Mouse (Mus musculus) heart, postnatal 14 days (tissue): ENCODE results near the gene Stk40. TPM values are rescaled to one million over a fixed set of nuclear protein-coding genes. Genes with fewer than 3 reads are reported as not detected.
A peak's percentile ranks its signal among the peaks of the same experiment; 100 is the strongest.

Experiments
- DNase-seq, 2 experiments: peaks; one replicate each; pipeline ENCODE4 v3.0.0; 2021 to 2022
- intact Hi-C: fragments of 180-260 bp; cut with DNase I; formaldehyde crosslinking; loops from one replicate; pipeline ENCODE4 v1.15.1; 2025
- total RNA-seq, 2 experiments: library from RNA; stranded (reverse); gene quantifications; 2 replicates each; pipeline ENCODE4 v1.2.3; 2021

The Stk40 gene
- total RNA-seq, 2 experiments from 2014 or later = 28.0 to 29.5 TPM

GRCm38 (mm10) chr4:126181170-126181957 is 77.6 kb downstream of the Stk40 start:
- intact Hi-C loops = loop anchor here (1.0 to 2.0 kb wide), 2 partner anchors 17 to 45 kb away; no protein-coding TSS in a partner anchor
- DNase-seq = peak; percentile 45 to 65

GRCm38 (mm10) chr4:126183034-126183433 is 79.3 kb downstream of the Stk40 start:
- DNase-seq = no peak
- intact Hi-C loops = loop anchor here (2.0 kb wide), 1 partner anchor 80 kb away; the partner anchor contains the start of gene Trappc3

- DNase-seq = no peak
- intact Hi-C loops = no loop called here
Observed at GRCm38 (mm10) chr4:126187096-126187495, 83.3 kb downstream of the Stk40 start.

Other genes starting within 250 kb of the Stk40 start
- gene Csf3r, start 79.4 kb upstream of the Stk40 start, total RNA-seq = 1 to 10 TPM in 1 of 2 experiments, under 1 TPM in 1; 0.67 to 2.1 TPM
- gene Mrps15, start 57.0 kb upstream of the Stk40 start, total RNA-seq = 10 to 100 TPM; 65.6 to 66.3 TPM
- gene Oscp1, start 45.4 kb upstream of the Stk40 start, total RNA-seq = 1 to 10 TPM; 1.8 to 2.4 TPM
- gene Lsm10, start 7.3 kb upstream of the Stk40 start, total RNA-seq = 10 to 100 TPM in 1 of 2 experiments, 1 to 10 TPM in 1; 9.2 to 12.8 TPM
- gene Eva1b, start 43.8 kb downstream of the Stk40 start, total RNA-seq = 10 to 100 TPM; 23.3 to 24.9 TPM
- 1 to 10 TPM; 3.0 to 3.1 TPM for gene Sh3d21, start 59.5 kb downstream of the Stk40 start, total RNA-seq
- 100 to 1,000 TPM; 130 to 144 TPM for gene Thrap3, start 98.8 kb downstream of the Stk40 start, total RNA-seq
- 100 to 1,000 TPM; 242 to 246 TPM for gene Map7d1, start 152.4 kb downstream of the Stk40 start, total RNA-seq
- gene Trappc3, start 158.4 kb downstream of the Stk40 start, total RNA-seq = 10 to 100 TPM; 45.6 to 49.3 TPM
- gene Col8a2, start 182.8 kb downstream of the Stk40 start, total RNA-seq = under 1 TPM; 0.79 to 0.85 TPM
- 10 to 100 TPM; 13.4 to 13.6 TPM for gene Adprhl2, start 217.7 kb downstream of the Stk40 start, total RNA-seq
- gene Tekt2, start 221.7 kb downstream of the Stk40 start, total RNA-seq = under 1 TPM; 0.74 to 0.98 TPM